Mouse (Mus musculus): ENCODE data around the gene Slc25a22. TPM values are rescaled to one million over a fixed set of nuclear protein-coding genes. Genes with fewer than 3 reads are reported as not detected.

The Slc25a22 gene
- total and polyA plus RNA-seq, 3 experiments: 55.8 to 85.8 (median 72.6) TPM

- Histone ChIP-seq H3K79me2 (replicated peaks; ENCODE audit: control insufficient read depth, insufficient read depth, low read length) (no peaks in the 10 kb centered on the region), H3K4me3 (no peak overlapping the region), H3K4me1 (ENCODE audit: control insufficient read depth, insufficient read depth, low read length) (peaks cover 7% of the 10 kb centered on the region), H3K9ac (ENCODE audit: low read depth, low read length) (no peak overlapping the region), H3K36me3 (ENCODE audit: control insufficient read depth, insufficient read depth, low read length) (no peaks in the 10 kb centered on the region), H3K27ac (no peak overlapping the region), H3K27me3 (ENCODE audit: control insufficient read depth, insufficient read depth, low read length) (no peaks in the 10 kb centered on the region)
- 92% methylated on average over 9 of the region's 9 CpGs for WGBS
- intact Hi-C loops (cut with DNase I): no loop called here
- TF ChIP-seq CTCF (IDR thresholded peaks at IDR 0.05) (no peak), POLR2A (IDR thresholded peaks at IDR 0.05; ENCODE audit: insufficient read depth, low read depth, low read length) (no peak), EP300 (IDR thresholded peaks at IDR 0.05; ENCODE audit: insufficient read depth, low read depth, low read length) (no peak)
- no peak for DNase-seq
Observed at GRCm38 (mm10) chr7:141430585-141431240, 7.0 kb downstream of the Slc25a22 start.

GRCm38 (mm10) chr7:141429840-141430584 is 7.7 kb downstream of the Slc25a22 start:
- H3K27ac ChIP-seq: no peak overlapping the region
- TF ChIP-seq POLR2A (IDR thresholded peaks at IDR 0.05; ENCODE audit: insufficient read depth, low read depth, low read length) (no peak), CTCF (IDR thresholded peaks at IDR 0.05) (no peak), EP300 (IDR thresholded peaks at IDR 0.05; ENCODE audit: insufficient read depth, low read depth, low read length) (no peak)
- WGBS: 58% methylated on average over 9 of the region's 9 CpGs

GRCm38 (mm10) chr7:141429310-141429709 is 8.4 kb downstream of the Slc25a22 start, which contains the start of gene Cend1:
Cend1 (minus strand) TSS chr7:141429491.
- H3K36me3 ChIP-seq (ENCODE audit: control insufficient read depth, insufficient read depth, low read length): no peaks in the 10 kb centered on the region
- H3K79me2 ChIP-seq (replicated peaks; ENCODE audit: control insufficient read depth, insufficient read depth, low read length): no peaks in the 10 kb centered on the region
- peaks cover 2% of the 10 kb centered on the region; the same call in 1 of the 2 replicates for H3K4me1 ChIP-seq (ENCODE audit: control insufficient read depth, insufficient read depth, low read length)
- peak; percentile 68 to 71 for DNase-seq
- no peak within 1 kb of the TSS; the same call in 1 of the 2 replicates for H3K27ac ChIP-seq
- TF ChIP-seq EP300 (IDR thresholded peaks at IDR 0.05; ENCODE audit: insufficient read depth, low read depth, low read length) (no peak), CTCF (IDR thresholded peaks at IDR 0.05) (no peak), POLR2A (IDR thresholded peaks at IDR 0.05; ENCODE audit: insufficient read depth, low read depth, low read length) (no peak)
- WGBS: 9% methylated on average over 19 of the region's 19 CpGs
- H3K27me3 ChIP-seq (ENCODE audit: control insufficient read depth, insufficient read depth, low read length): no peaks in the 10 kb centered on the region
- intact Hi-C loops (cut with DNase I): no loop called here
- H3K4me3 ChIP-seq: peak within 1 kb of the TSS; percentile 16; the same call in 1 of the 2 replicates
- H3K9ac ChIP-seq (ENCODE audit: low read depth, low read length): no peak within 1 kb of the TSS

More at GRCm38 (mm10) chr7:141429840-141430584, 7.7 kb downstream of the Slc25a22 start:
- no peak overlapping the region for H3K9ac ChIP-seq (ENCODE audit: low read depth, low read length)
- H3K36me3 ChIP-seq (ENCODE audit: control insufficient read depth, insufficient read depth, low read length): no peaks in the 10 kb centered on the region
- intact Hi-C loops (cut with DNase I): no loop called here
- no peak overlapping the region for H3K4me3 ChIP-seq
- H3K79me2 ChIP-seq (replicated peaks; ENCODE audit: control insufficient read depth, insufficient read depth, low read length): no peaks in the 10 kb centered on the region
- H3K4me1 ChIP-seq (ENCODE audit: control insufficient read depth, insufficient read depth, low read length): peaks cover 4% of the 10 kb centered on the region
- no peak for DNase-seq
- H3K27me3 ChIP-seq (ENCODE audit: control insufficient read depth, insufficient read depth, low read length): no peaks in the 10 kb centered on the region

DNA sequence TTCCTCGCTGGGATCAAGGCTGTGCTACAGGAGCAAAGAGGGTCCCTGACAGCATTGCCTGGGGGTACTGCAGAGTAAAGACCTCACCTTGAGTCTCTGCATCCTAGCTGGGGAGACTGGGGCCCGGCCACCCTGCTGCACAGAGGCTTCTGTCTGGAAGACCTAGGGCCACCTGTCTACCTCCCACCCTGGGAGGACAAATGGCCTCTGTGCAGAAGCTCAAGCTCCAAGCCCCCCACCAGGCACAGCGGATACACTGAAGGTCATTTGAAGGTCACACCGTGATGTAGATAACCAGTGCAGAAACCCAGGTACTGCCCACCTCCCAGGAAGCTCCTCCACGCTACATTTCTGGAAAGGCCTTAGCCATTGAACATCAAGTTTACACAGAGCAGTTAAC is 9.0 kb downstream of the Slc25a22 start:
- Histone ChIP-seq H3K79me2 (replicated peaks; ENCODE audit: control insufficient read depth, insufficient read depth, low read length) (no peaks in the 10 kb centered on the region), H3K9ac (ENCODE audit: low read depth, low read length) (no peak overlapping the region), H3K4me3 (peak overlapping the region; percentile 16; the same call in 1 of the 2 replicates), H3K27ac (no peak overlapping the region), H3K27me3 (ENCODE audit: control insufficient read depth, insufficient read depth, low read length) (no peaks in the 10 kb centered on the region), H3K36me3 (ENCODE audit: control insufficient read depth, insufficient read depth, low read length) (no peaks in the 10 kb centered on the region), H3K4me1 (ENCODE audit: control insufficient read depth, insufficient read depth, low read length) (no peaks in the 10 kb centered on the region)
- TF ChIP-seq CTCF (IDR thresholded peaks at IDR 0.05): no peak
- TF ChIP-seq POLR2A (IDR thresholded peaks at IDR 0.05; ENCODE audit: insufficient read depth, low read depth, low read length): no peak
- no peak for TF ChIP-seq EP300 (IDR thresholded peaks at IDR 0.05; ENCODE audit: insufficient read depth, low read depth, low read length)
- no peak for DNase-seq
- WGBS: 68% methylated on average over 5 of the region's 5 CpGs
- intact Hi-C loops (cut with DNase I): no loop called here

- Histone ChIP-seq H3K27me3 (ENCODE audit: control insufficient read depth, insufficient read depth, low read length) (no peaks in the 10 kb centered on the region), H3K36me3 (ENCODE audit: control insufficient read depth, insufficient read depth, low read length) (no peaks in the 10 kb centered on the region), H3K79me2 (replicated peaks; ENCODE audit: control insufficient read depth, insufficient read depth, low read length) (no peaks in the 10 kb centered on the region), H3K4me3 (no peak overlapping the region), H3K4me1 (ENCODE audit: control insufficient read depth, insufficient read depth, low read length) (no peaks in the 10 kb centered on the region), H3K27ac (no peak overlapping the region), H3K9ac (ENCODE audit: low read depth, low read length) (no peak overlapping the region)
- WGBS: 78% methylated on average over 12 of the region's 12 CpGs
- DNase-seq: no peak
- no peak for TF ChIP-seq POLR2A (IDR thresholded peaks at IDR 0.05; ENCODE audit: insufficient read depth, low read depth, low read length)
- no peak for TF ChIP-seq EP300 (IDR thresholded peaks at IDR 0.05; ENCODE audit: insufficient read depth, low read depth, low read length)
- no peak for TF ChIP-seq CTCF (IDR thresholded peaks at IDR 0.05)
- intact Hi-C loops (cut with DNase I): no loop called here
Observed at GRCm38 (mm10) chr7:141426948-141427730, 10.6 kb downstream of the Slc25a22 start.
